Mouse (Mus musculus): Measurements from ENCODE around the gene Shank2. TPM values are rescaled to one million over a fixed set of nuclear protein-coding genes. Genes with fewer than 3 reads are reported as not detected.
A peak's percentile ranks its signal among the peaks of the same experiment; 100 is the strongest.

Shank2 gene
- polyA plus RNA-seq, 1 experiment from 2014 or later, result 9.1 TPM

DNA sequence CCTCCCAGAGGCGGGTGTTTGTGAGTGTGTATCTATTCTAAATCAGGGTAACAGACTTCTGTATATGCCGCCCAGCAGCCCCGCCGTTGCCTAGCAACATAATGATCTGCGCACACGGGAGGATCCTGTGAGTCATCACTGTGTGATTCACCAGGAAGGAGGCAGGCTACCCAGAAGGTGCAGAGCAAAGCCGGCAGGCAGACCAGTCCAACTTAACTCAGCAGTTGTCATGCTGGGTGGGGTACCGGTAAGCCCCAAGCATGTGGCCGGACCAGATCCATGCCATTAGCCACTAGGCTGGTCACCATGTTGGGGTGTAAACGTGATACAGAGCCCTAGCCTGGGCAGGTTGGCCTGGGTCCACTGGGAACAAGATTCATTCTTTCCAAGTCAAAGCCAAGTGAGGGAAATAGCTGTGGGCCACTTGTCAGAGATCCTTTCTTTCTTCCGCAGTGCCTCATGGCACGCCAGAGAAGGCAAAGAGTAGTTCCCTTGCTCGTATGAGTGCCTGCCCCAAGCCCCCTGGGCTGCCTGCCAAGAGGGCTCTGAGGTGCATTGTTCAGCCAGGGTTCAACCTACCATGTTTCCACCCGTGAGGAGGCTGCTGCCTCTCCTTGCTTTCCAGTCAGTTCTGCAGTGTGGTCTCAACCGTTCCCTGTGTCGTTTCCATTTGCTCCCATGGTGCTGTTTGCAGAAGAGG lies 416.1 kb downstream of the Shank2 start:
- Histone ChIP-seq H3K27me3 (ENCODE audit: control insufficient read depth, insufficient read depth, low read length) (no peaks in the 10 kb centered on the region), H3K4me1 (ENCODE audit: control insufficient read depth, insufficient read depth, low read length) (peaks cover 28% of the 10 kb centered on the region), H3K27ac (replicated peaks; ENCODE audit: low read depth, low read length) (peak overlapping the region; percentile 87), H3K4me2 (ENCODE audit: low read length) (peak overlapping the region; percentile 38), H3K4me3 (replicated peaks; ENCODE audit: low read depth, low read length) (no peak overlapping the region), H3K9ac (replicated peaks; ENCODE audit: low read length) (no peak overlapping the region; the same call in 1 of the 2 replicates), H3K9me3 (ENCODE audit: control insufficient read depth, low read length) (no peaks in the 10 kb centered on the region), H3K36me3 (ENCODE audit: control insufficient read depth, insufficient read depth, low read length) (peaks cover 6% of the 10 kb centered on the region; the same call in 1 of the 2 replicates)
- DNase-seq, result peak; percentile 90
- WGBS, result 26% methylated on average over 16 of the region's 16 CpGs
- peak; percentile 63 for ATAC-seq (ENCODE audit: low FRiP score, low TSS enrichment)

GRCm38 (mm10) chr7:144420552-144420951 lies 418.8 kb downstream of the Shank2 start:
- Histone ChIP-seq H3K27ac (replicated peaks; ENCODE audit: low read depth, low read length) (no peak overlapping the region), H3K4me1 (ENCODE audit: control insufficient read depth, insufficient read depth, low read length) (peaks cover 28% of the 10 kb centered on the region), H3K27me3 (ENCODE audit: control insufficient read depth, insufficient read depth, low read length) (no peaks in the 10 kb centered on the region), H3K4me2 (ENCODE audit: low read length) (no peak overlapping the region), H3K9ac (replicated peaks; ENCODE audit: low read length) (no peak overlapping the region), H3K9me3 (ENCODE audit: control insufficient read depth, low read length) (no peaks in the 10 kb centered on the region), H3K4me3 (replicated peaks; ENCODE audit: low read depth, low read length) (no peak overlapping the region), H3K36me3 (ENCODE audit: control insufficient read depth, insufficient read depth, low read length) (no peaks in the 10 kb centered on the region)
- ATAC-seq (ENCODE audit: low FRiP score, low TSS enrichment) (no peak), DNase-seq (no peak)
- WGBS, result 21% methylated on average over 16 of the region's 16 CpGs

DNA sequence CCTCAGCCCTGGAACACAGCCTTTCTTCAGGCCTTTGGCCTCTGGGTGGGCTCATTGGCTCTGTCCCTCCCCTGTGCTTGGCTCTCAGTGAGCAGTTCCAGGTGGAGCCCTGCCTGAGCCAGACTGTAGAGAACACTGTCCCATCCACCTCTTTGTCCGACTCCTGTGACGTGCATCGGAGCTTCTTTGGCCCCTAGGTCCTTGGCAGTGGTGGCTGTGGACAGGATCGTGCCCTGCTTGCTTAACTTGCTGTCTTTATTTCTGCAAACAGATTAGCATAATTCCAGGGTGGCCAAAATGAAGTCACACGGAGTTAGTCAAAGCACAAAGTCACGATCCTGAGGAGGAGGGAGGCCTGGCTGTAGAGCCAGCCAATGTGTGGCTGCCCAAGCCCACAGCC lies 419.8 kb downstream of the Shank2 start:
- Histone ChIP-seq H3K4me1 (ENCODE audit: control insufficient read depth, insufficient read depth, low read length) (peaks cover 28% of the 10 kb centered on the region), H3K9ac (replicated peaks; ENCODE audit: low read length) (no peak overlapping the region), H3K4me3 (replicated peaks; ENCODE audit: low read depth, low read length) (no peak overlapping the region), H3K9me3 (ENCODE audit: control insufficient read depth, low read length) (no peaks in the 10 kb centered on the region), H3K27ac (replicated peaks; ENCODE audit: low read depth, low read length) (no peak overlapping the region), H3K4me2 (ENCODE audit: low read length) (no peak overlapping the region), H3K36me3 (ENCODE audit: control insufficient read depth, insufficient read depth, low read length) (no peaks in the 10 kb centered on the region), H3K27me3 (ENCODE audit: control insufficient read depth, insufficient read depth, low read length) (no peaks in the 10 kb centered on the region)
- WGBS, result 39% methylated on average over 6 of the region's 6 CpGs
- ATAC-seq (ENCODE audit: low FRiP score, low TSS enrichment), result no peak
- no peak for DNase-seq

DNA sequence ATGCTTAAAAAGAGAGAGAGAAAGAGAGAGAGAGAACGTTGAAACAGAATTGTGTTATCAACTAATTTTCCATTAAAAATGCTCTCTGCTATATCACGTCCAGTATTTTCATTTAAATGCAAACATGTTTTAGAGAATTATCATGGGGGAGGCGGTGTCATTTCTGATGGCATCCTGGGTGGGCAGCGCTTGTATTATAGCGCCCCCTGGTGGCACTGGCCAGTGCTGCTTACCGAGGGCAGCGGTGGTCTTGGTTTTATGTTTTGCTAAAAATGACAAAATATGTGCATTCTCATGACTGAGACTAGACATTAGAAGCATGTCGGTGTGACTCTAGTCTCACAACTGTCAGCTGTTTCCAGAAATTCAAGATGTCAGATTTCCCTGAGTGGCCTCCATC lies 424.2 kb downstream of the Shank2 start:
- 6% methylated on average over 8 of the region's 8 CpGs for WGBS
- H3K27ac ChIP-seq (replicated peaks; ENCODE audit: low read depth, low read length), result no peak overlapping the region
- ATAC-seq (ENCODE audit: low FRiP score, low TSS enrichment) (peak; percentile 50; the same call in 1 of the 2 replicates), DNase-seq (peak; percentile 89)
- no peaks in the 10 kb centered on the region for H3K36me3 ChIP-seq (ENCODE audit: control insufficient read depth, insufficient read depth, low read length)
- no peak overlapping the region for H3K9ac ChIP-seq (replicated peaks; ENCODE audit: low read length)
- H3K4me3 ChIP-seq (replicated peaks; ENCODE audit: low read depth, low read length), result no peak overlapping the region
- no peaks in the 10 kb centered on the region; the same call in 1 of the 2 replicates for H3K4me1 ChIP-seq (ENCODE audit: control insufficient read depth, insufficient read depth, low read length)
- no peak overlapping the region for H3K4me2 ChIP-seq (ENCODE audit: low read length)
- H3K27me3 ChIP-seq (ENCODE audit: control insufficient read depth, insufficient read depth, low read length), result no peaks in the 10 kb centered on the region
- H3K9me3 ChIP-seq (ENCODE audit: control insufficient read depth, low read length), result no peaks in the 10 kb centered on the region

- H3K4me2 ChIP-seq (ENCODE audit: low read length), result no peak overlapping the region
- H3K27ac ChIP-seq (replicated peaks; ENCODE audit: low read depth, low read length), result no peak overlapping the region
- DNase-seq (no peak), ATAC-seq (ENCODE audit: low FRiP score, low TSS enrichment) (no peak)
- H3K9me3 ChIP-seq (ENCODE audit: control insufficient read depth, low read length), result no peaks in the 10 kb centered on the region
- no peaks in the 10 kb centered on the region for H3K36me3 ChIP-seq (ENCODE audit: control insufficient read depth, insufficient read depth, low read length)
- H3K4me1 ChIP-seq (ENCODE audit: control insufficient read depth, insufficient read depth, low read length), result no peaks in the 10 kb centered on the region
- H3K27me3 ChIP-seq (ENCODE audit: control insufficient read depth, insufficient read depth, low read length), result no peaks in the 10 kb centered on the region
- no peak overlapping the region for H3K4me3 ChIP-seq (replicated peaks; ENCODE audit: low read depth, low read length)
- no peak overlapping the region for H3K9ac ChIP-seq (replicated peaks; ENCODE audit: low read length)
- WGBS, result 81% methylated on average over 3 of the region's 3 CpGs
Measured at GRCm38 (mm10) chr7:144426594-144426993, 424.9 kb downstream of the Shank2 start.

DNA sequence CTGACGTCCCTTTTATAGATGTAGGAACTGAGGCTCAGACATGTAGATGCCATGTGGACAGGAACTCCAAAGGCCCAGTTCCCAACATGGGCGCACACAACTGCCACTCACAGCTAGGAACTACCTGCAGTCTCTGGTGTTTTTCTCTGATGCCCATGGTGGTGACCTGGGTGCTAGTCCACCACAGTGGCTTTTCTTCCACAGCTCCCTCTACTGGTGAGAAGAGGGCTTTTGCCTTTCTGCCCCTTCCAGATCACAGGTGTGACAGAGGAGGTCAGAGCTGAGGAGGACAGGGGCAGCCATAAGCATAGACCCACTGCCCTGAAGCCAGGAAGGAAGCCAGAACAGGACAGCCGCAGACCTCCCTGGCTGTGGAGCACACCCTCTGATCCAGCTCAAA lies 425.7 kb downstream of the Shank2 start:
- ATAC-seq (ENCODE audit: low FRiP score, low TSS enrichment), result no peak
- no peaks in the 10 kb centered on the region for H3K4me1 ChIP-seq (ENCODE audit: control insufficient read depth, insufficient read depth, low read length)
- no peak overlapping the region for H3K9ac ChIP-seq (replicated peaks; ENCODE audit: low read length)
- H3K9me3 ChIP-seq (ENCODE audit: control insufficient read depth, low read length), result no peaks in the 10 kb centered on the region
- H3K36me3 ChIP-seq (ENCODE audit: control insufficient read depth, insufficient read depth, low read length), result no peaks in the 10 kb centered on the region
- H3K4me3 ChIP-seq (replicated peaks; ENCODE audit: low read depth, low read length), result no peak overlapping the region
- no peaks in the 10 kb centered on the region for H3K27me3 ChIP-seq (ENCODE audit: control insufficient read depth, insufficient read depth, low read length)
- DNase-seq, result no peak
- H3K4me2 ChIP-seq (ENCODE audit: low read length), result no peak overlapping the region
- no peak overlapping the region for H3K27ac ChIP-seq (replicated peaks; ENCODE audit: low read depth, low read length)
- 69% methylated on average over 3 of the region's 3 CpGs for WGBS

DNA sequence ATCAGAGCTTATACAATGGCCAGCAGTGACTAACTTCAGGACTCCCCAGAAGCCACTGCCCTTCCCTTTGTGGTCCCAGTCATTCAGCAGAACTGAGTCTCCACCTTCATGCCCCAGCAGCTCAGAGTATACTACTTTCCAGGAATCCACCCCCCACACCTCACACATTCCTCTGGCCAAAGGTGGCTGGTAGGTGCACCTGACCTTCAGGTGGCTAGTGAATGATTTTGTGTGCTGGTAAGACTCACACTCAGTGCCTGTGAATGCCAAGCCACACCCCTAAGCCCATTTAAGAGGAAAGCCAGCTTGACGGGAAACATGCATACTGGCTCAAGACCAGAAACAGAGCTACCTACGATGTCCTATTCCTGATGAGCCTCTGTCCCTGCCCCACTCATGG lies 431.2 kb downstream of the Shank2 start:
- H3K4me3 ChIP-seq (replicated peaks; ENCODE audit: low read depth, low read length), result no peak overlapping the region
- no peaks in the 10 kb centered on the region for H3K4me1 ChIP-seq (ENCODE audit: control insufficient read depth, insufficient read depth, low read length)
- H3K27me3 ChIP-seq (ENCODE audit: control insufficient read depth, insufficient read depth, low read length), result no peaks in the 10 kb centered on the region
- no peak for DNase-seq
- H3K9me3 ChIP-seq (ENCODE audit: control insufficient read depth, low read length), result no peaks in the 10 kb centered on the region
- H3K27ac ChIP-seq (replicated peaks; ENCODE audit: low read depth, low read length), result no peak overlapping the region
- no peak overlapping the region for H3K4me2 ChIP-seq (ENCODE audit: low read length)
- no peak for ATAC-seq (ENCODE audit: low FRiP score, low TSS enrichment)
- 74% methylated on average over 2 of the region's 2 CpGs for WGBS
- no peak overlapping the region for H3K9ac ChIP-seq (replicated peaks; ENCODE audit: low read length)
- H3K36me3 ChIP-seq (ENCODE audit: control insufficient read depth, insufficient read depth, low read length), result peaks cover 16% of the 10 kb centered on the region

GRCm38 (mm10) chr7:144438811-144439210 lies 437.1 kb downstream of the Shank2 start:
- ATAC-seq (ENCODE audit: low FRiP score, low TSS enrichment) (no peak), DNase-seq (no peak)
- WGBS, result 97% methylated on average over 7 of the region's 7 CpGs
- Histone ChIP-seq H3K4me3 (replicated peaks; ENCODE audit: low read depth, low read length) (no peak overlapping the region), H3K36me3 (ENCODE audit: control insufficient read depth, insufficient read depth, low read length) (peaks cover 56% of the 10 kb centered on the region), H3K9ac (replicated peaks; ENCODE audit: low read length) (no peak overlapping the region), H3K9me3 (ENCODE audit: control insufficient read depth, low read length) (no peaks in the 10 kb centered on the region), H3K4me2 (ENCODE audit: low read length) (no peak overlapping the region), H3K27ac (replicated peaks; ENCODE audit: low read depth, low read length) (no peak overlapping the region), H3K27me3 (ENCODE audit: control insufficient read depth, insufficient read depth, low read length) (no peaks in the 10 kb centered on the region), H3K4me1 (ENCODE audit: control insufficient read depth, insufficient read depth, low read length) (no peaks in the 10 kb centered on the region)

- H3K4me2 ChIP-seq (ENCODE audit: low read length), result no peak overlapping the region
- DNase-seq, result no peak
- no peak overlapping the region for H3K9ac ChIP-seq (replicated peaks; ENCODE audit: low read length)
- no peak overlapping the region for H3K4me3 ChIP-seq (replicated peaks; ENCODE audit: low read depth, low read length)
- no peaks in the 10 kb centered on the region for H3K4me1 ChIP-seq (ENCODE audit: control insufficient read depth, insufficient read depth, low read length)
- no peak for ATAC-seq (ENCODE audit: low FRiP score, low TSS enrichment)
- 97% methylated on average over 11 of the region's 11 CpGs for WGBS
- H3K27ac ChIP-seq (replicated peaks; ENCODE audit: low read depth, low read length), result no peak overlapping the region
- H3K27me3 ChIP-seq (ENCODE audit: control insufficient read depth, insufficient read depth, low read length), result no peaks in the 10 kb centered on the region
- no peaks in the 10 kb centered on the region for H3K9me3 ChIP-seq (ENCODE audit: control insufficient read depth, low read length)
- H3K36me3 ChIP-seq (ENCODE audit: control insufficient read depth, insufficient read depth, low read length), result peaks cover 78% of the 10 kb centered on the region
Measured at GRCm38 (mm10) chr7:144441466-144441865, 439.7 kb downstream of the Shank2 start.

Data from midbrain, embryonic 14.5 days (tissue).